Mouse (Mus musculus) bone marrow, adult 2 months (tissue): ENCODE measurements around the gene B230104I21Rik. TPM values are rescaled to one million over a fixed set of nuclear protein-coding genes. Genes with fewer than 3 reads are reported as not detected.
A peak's percentile ranks its signal among the peaks of the same experiment; 100 is the strongest.

Source experiments
- H3K27ac ChIP-seq: fragments of 200-500 bp; 2 replicates; pipeline ENCODE4 v1.5.1; 2012; ENCODE audit warnings: low read depth, mild to moderate bottlenecking, control low read depth, inconsistent platforms, low read length; ENCODE audit not compliant: control insufficient read depth, poor library complexity, insufficient read depth
- H3K4me1 ChIP-seq: fragments of 200-500 bp; 2 replicates; pipeline ENCODE4 v1.6.1; 2011; ENCODE audit warnings: low read length; ENCODE audit not compliant: control insufficient read depth, insufficient read depth
- H3K4me3 ChIP-seq: fragments of 200-500 bp; replicated peaks from 2 replicates; pipeline ENCODE3; 2011; ENCODE audit warnings: mild to moderate bottlenecking, low read depth, low read length, control low read depth; ENCODE audit not compliant: control insufficient read depth
- CTCF ChIP-seq: fragments of 200-500 bp; IDR thresholded peaks from 2 replicates; pipeline ENCODE4 v1.5.1; 2011; ENCODE audit warnings: low read length, control low read depth; ENCODE audit not compliant: control insufficient read depth, insufficient read depth
- POLR2A ChIP-seq: fragments of 200-500 bp; IDR thresholded peaks from 2 replicates; pipeline ENCODE4 v1.6.1; 2011; ENCODE audit warnings: low read depth, mild to moderate bottlenecking, control low read depth, low read length, borderline replicate concordance; ENCODE audit not compliant: control insufficient read depth
- WGBS: fragments of 180-500 bp; shearing (Covaris S2); methylation state at CpG from one replicate; pipeline ENCODE4 v1.1.7; 2018; 5-methylcytosine and 5-hydroxymethylcytosine counted together
- polyA plus RNA-seq: library from polyadenylated mRNA; stranded (reverse); fragments of >200 nt; gene quantifications from 2 replicates; pipeline ENCODE4 v1.2.4, GENCODE M21; 2011; ENCODE audit warnings: low replicate concordance; ENCODE audit not compliant: missing spikeins, insufficient read depth, insufficient read length

Gene B230104I21Rik
- polyA plus RNA-seq, 1 experiment: not detected

DNA sequence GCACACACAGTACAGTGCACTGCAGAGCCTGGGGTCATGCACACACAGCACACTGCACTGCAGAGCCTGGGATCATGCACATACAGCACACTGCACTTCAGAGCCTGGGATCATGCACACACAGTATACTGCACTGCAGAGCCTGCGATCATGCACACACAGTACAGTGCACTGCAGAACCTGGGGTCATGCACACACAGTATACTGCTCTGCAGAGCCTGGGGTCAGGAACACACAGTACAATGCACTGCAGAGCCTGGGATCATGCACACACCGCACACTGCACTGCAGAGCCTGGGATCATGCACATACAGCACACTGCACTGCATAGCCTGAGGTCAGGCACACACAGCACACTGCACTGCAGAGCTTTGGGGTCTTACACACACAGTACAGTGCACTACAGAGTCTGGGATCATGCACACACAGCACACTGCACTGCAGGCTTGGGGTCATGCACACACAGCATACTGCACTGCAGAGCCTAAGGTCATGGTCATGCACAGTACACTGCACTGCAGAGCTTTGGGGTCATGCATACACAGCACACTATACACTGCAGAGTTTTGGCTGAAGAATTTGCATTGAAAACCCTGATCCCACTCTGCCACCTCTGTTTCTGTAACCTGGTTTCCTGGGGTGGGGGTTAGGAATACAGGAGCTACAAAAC lies 23.6 kb upstream of the B230104I21Rik start:
- H3K27ac ChIP-seq: no peak overlapping the region
- no peaks in the 10 kb centered on the region for H3K4me1 ChIP-seq
- TF ChIP-seq POLR2A: no peak
- TF ChIP-seq CTCF: no peak
- WGBS: 79% methylated on average over 2 of the region's 2 CpGs
- H3K4me3 ChIP-seq: no peak overlapping the region

DNA sequence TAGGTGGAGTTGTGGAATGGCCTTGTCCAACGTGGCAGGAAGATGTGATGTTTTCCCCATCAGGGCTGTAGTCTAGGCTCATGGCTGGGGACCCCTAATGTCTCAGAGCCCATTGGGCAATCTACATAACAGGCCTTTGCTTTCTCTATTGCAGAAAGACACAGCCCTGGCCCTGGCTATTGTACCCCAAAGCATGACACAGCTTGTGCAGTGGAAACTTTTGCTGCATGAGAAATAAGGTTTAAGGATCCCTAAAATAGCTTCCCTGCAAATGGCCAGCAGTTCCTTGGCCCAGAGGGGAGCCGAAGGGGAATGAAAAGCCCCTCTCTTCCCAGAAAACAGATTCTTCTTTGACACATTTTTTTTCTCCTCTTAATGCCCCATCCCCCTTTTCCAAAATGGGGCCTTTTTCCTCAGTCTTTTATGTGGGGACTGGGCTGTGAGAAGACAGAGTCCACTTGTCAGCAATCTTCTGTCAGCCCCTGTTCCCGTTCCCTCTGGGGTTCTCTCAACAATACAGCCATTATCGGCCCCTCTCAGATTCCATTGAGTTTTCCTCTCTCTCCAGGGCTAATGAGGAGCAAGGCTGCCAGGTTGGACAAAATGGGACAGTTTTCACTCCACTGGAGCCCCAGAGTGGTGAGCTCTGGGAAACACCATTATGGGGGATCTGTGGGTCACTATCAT lies 22.8 kb upstream of the B230104I21Rik start:
- no peak overlapping the region for H3K4me3 ChIP-seq
- WGBS: 57% methylated on average over 4 of the region's 4 CpGs
- TF ChIP-seq CTCF (no peak), POLR2A (no peak)
- no peaks in the 10 kb centered on the region for H3K4me1 ChIP-seq
- H3K27ac ChIP-seq: no peak overlapping the region

DNA sequence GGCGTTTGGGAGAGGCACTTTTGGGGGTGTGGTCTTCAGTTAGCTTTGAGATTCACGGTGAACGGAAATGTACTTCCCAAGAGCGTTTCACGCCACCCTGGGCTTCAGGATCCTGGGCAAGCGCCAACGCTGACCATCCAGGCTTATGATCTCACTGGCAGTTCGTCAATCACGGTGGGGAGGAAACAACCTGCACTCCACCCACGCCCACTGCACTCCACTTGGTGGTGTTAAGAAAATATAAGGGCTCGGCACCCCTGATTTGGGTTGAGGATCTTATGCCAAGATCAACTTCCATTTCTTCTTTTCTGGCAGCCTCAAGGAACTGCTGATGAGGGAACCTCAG lies 22.3 kb upstream of the B230104I21Rik start:
- Histone ChIP-seq H3K27ac (no peak overlapping the region), H3K4me1 (no peaks in the 10 kb centered on the region), H3K4me3 (no peak overlapping the region)
- WGBS: 68% methylated on average over 11 of the region's 11 CpGs
- TF ChIP-seq POLR2A (no peak), CTCF (no peak)

DNA sequence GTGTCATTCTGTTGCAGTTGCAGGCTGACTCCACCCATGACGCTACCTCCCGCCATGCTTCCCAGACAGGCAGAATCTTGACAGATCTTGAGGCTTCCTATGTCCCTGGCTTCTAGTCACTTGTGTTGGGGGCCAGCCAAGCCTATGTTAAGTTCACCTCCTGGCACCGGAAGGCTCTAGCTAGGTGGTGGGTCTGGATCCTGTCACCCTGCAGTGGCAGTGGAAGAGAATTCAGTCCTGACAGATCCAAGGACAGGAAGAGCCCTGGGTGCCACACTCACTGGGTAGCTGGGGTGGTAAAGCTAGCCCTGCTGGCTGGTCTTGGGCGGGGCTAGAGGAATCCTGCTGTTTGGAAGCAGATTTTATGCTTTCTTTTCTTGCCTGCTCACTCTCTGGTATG lies 10.5 kb upstream of the B230104I21Rik start:
- WGBS: 73% methylated on average over 4 of the region's 4 CpGs
- no peak for TF ChIP-seq POLR2A
- TF ChIP-seq CTCF: no peak
- Histone ChIP-seq H3K4me1 (no peaks in the 10 kb centered on the region), H3K27ac (no peak overlapping the region), H3K4me3 (no peak overlapping the region)

DNA sequence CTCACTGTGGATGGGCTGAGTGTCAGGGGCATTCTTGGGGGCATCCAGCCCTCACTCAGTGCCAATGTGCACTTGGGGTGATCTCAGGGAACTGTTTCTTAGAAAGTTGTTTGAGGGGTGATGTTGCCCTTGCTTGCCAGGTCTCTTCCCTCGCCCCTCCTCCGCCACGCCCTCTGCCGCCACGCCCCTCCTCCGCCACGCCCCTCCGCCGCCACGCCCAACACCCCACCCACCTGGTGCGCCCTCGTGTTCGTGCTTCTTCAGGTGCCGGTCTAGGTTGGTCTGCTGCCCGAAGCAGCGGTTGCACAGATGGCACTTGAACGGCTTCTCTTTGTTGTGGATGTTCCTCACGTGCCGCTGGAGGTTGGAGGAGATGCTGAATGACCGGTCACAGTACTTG lies 7.5 kb upstream of the B230104I21Rik start:
- TF ChIP-seq POLR2A (no peak), CTCF (no peak)
- no peaks in the 10 kb centered on the region for H3K4me1 ChIP-seq
- whole genome bisulfite sequencing: 74% methylated on average over 20 of the region's 20 CpGs
- no peak overlapping the region for H3K27ac ChIP-seq
- H3K4me3 ChIP-seq: no peak overlapping the region

DNA sequence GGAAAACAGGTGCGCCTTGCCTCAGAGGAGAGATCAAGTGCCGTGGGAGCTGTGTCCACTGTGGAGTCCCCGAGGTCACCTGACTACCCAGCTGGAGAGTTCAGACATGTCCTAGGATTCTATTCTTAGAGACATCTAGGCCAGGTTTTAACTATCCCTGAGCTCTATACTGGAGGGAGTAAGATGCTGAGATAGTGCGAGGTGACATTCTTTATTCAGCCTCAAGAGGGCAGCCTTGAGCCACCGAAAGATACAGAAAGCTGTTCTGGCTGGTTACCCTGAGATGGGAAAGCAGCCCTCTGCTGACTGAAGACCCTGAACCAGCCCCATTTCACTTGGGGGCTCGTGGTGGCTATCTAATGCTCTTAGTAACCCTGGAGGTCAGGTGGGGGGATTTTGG lies 7.1 kb upstream of the B230104I21Rik start:
- Histone ChIP-seq H3K27ac (no peak overlapping the region), H3K4me1 (no peaks in the 10 kb centered on the region), H3K4me3 (no peak overlapping the region)
- WGBS: 28% methylated on average over 6 of the region's 6 CpGs
- TF ChIP-seq POLR2A (no peak), CTCF (peak; percentile 40; the same call in 1 of the 2 replicates)

DNA sequence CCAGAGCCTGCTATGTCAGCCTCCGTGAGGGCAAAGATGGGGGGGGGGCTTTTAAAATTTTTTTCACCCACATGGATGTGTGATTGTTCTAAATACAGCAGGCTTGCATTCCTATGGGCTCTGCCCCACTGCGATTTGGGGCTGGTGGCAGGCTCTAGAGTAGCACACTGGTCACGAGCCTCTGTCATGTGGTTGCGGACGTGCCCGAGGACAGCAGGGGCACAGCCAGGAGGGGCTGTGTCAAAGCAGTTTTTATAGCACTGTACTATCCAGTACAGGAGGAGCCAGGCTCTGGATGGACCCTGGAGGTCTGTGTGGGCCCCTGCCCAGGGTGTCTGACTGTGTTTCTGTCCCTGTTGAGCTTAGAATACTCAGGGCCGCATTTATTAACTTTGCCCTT lies 5.9 kb upstream of the B230104I21Rik start:
- no peak overlapping the region for H3K27ac ChIP-seq
- 83% methylated on average over 7 of the region's 7 CpGs for WGBS
- H3K4me1 ChIP-seq: no peaks in the 10 kb centered on the region
- no peak overlapping the region for H3K4me3 ChIP-seq
- TF ChIP-seq CTCF (no peak), POLR2A (no peak)

DNA sequence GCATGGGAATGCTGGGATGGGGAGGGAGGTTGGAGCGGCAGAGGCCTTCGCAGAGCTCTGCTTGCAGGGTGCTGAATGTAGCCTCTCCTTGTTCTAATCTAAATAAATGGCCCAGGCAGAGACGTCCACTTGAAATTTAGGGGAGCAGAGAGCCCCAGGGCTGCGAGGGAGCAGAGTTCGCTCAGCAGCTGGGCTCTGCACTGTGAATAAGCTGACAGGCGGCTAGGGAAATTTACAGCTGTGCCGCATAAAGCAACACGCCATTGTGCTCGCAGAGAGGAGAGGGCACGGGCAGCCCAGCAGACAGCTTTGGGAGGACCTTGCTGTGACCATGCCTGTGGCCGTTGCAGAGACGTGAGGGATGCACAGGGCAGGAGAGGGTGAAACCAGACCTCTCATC lies 4.7 kb upstream of the B230104I21Rik start:
- no peaks in the 10 kb centered on the region for H3K4me1 ChIP-seq
- H3K4me3 ChIP-seq: no peak overlapping the region
- H3K27ac ChIP-seq: no peak overlapping the region
- TF ChIP-seq CTCF (no peak), POLR2A (no peak)
- WGBS: 85% methylated on average over 12 of the region's 12 CpGs

DNA sequence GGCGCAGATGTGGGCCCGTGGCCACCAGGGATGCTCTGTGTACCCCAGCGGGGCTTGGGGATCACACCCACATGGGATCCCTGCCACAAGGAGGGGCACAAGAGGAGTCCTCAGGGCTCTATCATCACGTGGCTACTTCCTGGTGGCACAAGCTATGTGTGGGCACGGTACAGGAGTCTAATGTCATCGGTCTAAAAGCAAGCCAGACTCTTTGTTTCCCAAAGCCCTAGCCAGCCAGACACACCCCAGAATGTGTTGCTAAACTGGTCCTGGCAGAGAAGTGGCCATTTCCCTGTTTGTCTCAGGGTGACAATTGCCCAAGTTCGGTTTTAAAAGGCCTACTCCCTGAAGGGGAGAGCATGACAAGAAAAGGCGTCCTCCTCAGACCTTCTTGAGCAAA lies 2.6 kb upstream of the B230104I21Rik start:
- TF ChIP-seq POLR2A: no peak
- TF ChIP-seq CTCF: no peak
- Histone ChIP-seq H3K4me3 (no peak overlapping the region), H3K27ac (no peak overlapping the region), H3K4me1 (no peaks in the 10 kb centered on the region)
- WGBS: 69% methylated on average over 8 of the region's 8 CpGs
